Mouse (Mus musculus): ENCODE data around the gene Gpr179. TPM values are rescaled to one million over a fixed set of nuclear protein-coding genes. Genes with fewer than 3 reads are reported as not detected.

The Gpr179 gene
- total RNA-seq, 2 experiments from 2014 or later, result 0.18 to 0.37 TPM

DNA sequence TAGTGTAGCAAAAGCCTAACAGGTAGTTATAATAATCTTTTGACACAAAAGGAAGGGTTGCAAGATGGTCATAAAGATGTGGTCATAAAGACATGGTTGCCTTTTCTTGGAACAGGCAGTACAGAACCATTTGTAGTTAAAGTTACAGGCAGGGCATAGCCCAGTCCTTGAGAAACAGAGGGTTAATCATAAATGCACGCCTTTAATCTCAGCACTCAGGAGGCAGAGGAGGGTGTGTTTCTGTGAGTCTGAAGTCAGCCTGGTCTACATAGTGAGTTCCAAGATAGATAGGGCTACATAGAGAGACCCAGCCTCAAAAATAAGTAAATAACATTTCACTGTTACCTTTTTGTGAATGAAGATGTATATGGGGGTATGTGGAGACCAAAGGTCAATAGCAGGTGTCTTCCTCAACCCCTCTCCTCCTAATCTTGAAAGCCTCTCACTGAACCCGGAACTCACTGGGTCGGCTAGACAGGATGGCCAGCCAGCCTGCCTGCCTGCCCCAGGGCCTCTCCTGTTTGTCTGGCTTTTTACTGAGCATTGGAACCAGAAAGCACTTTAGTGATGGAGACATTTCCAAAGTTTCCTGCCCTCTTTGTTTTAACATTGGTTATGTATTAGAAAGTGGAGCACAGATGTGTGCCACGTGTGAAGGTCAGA, 1.2 kb upstream of the Gpr179 start:
- no peak for TF ChIP-seq CTCF (IDR thresholded peaks at IDR 0.05)
- no peak for DNase-seq (ENCODE audit: extremely low spot score in 1 of 2, low spot score in 2 of 2)
- H3K4me3 ChIP-seq, result no peak overlapping the region
- intact Hi-C loops (cut with DNase I), result no loop called here
- H3K27ac ChIP-seq, result no peak overlapping the region

DNA sequence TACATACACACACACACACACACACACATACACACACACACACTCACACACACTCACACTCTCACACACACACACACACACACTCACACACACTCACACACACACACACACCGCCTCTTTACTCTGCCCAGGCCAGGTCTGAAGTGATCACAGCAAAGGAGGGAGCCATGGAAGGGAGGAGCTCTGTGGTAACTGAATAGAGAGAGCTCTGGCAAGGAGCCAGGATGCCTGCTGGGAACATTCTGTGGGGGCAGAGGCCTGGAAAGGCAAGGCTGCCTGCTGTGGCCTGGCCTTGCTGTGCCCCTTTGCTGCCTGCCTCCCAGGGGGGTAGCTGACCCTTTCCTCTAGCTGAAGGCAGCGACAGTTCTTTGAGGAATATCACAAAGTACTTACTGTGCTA, 1.8 kb downstream of the Gpr179 start:
- intact Hi-C loops (cut with DNase I), result no loop called here
- H3K27ac ChIP-seq, result no peak overlapping the region
- peak; percentile 58 to 69 for DNase-seq (ENCODE audit: extremely low spot score in 1 of 2, low spot score in 2 of 2)
- no peak for TF ChIP-seq CTCF (IDR thresholded peaks at IDR 0.05)
- no peak overlapping the region for H3K4me3 ChIP-seq

DNA sequence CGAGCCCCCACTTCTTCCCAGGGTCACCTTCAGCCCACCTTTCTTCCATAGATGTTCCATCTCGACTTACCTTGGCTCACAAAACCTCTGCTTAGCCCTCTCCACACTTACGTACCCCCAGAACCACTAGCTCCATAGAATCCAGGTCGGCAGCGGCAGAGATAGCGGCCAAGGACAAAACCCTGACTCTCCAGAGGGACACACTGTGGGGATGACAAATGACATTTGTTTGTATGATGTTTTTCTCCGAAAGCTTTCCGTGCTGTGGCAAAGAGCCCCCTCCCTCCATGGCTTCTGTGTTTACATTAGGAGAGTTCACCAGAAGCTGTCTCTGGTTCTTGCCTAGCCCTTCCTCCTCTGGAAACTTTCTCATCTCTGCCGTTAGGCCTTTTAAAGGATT, 4.6 kb downstream of the Gpr179 start:
- TF ChIP-seq CTCF (IDR thresholded peaks at IDR 0.05), result no peak
- no peak for DNase-seq (ENCODE audit: extremely low spot score in 1 of 2, low spot score in 2 of 2)
- no peak overlapping the region for H3K27ac ChIP-seq
- intact Hi-C loops (cut with DNase I), result no loop called here
- H3K4me3 ChIP-seq, result no peak overlapping the region

DNA sequence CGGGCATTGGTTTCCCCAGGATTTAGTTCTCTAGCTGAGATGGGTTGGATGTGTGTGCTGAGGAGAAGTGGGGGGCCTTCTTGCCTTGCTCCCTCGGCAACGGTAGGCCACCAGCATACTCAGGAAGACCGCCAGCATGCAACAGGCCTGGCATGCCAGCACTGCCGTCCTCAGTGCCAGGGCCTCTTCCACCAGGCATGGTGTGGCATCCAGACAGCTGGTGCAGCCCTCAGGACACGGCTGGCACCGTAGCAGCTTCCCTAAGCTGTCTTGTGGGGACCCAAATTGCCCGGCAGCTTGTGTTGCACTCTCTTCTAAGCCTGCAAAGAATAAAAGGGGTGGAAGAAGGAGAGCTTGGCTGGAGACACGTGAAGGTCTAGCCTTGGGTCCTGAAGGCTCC, 5.5 kb downstream of the Gpr179 start:
- no peak overlapping the region for H3K27ac ChIP-seq
- TF ChIP-seq CTCF (IDR thresholded peaks at IDR 0.05), result no peak
- no peak for DNase-seq (ENCODE audit: extremely low spot score in 1 of 2, low spot score in 2 of 2)
- intact Hi-C loops (cut with DNase I), result no loop called here
- H3K4me3 ChIP-seq, result no peak overlapping the region

DNA sequence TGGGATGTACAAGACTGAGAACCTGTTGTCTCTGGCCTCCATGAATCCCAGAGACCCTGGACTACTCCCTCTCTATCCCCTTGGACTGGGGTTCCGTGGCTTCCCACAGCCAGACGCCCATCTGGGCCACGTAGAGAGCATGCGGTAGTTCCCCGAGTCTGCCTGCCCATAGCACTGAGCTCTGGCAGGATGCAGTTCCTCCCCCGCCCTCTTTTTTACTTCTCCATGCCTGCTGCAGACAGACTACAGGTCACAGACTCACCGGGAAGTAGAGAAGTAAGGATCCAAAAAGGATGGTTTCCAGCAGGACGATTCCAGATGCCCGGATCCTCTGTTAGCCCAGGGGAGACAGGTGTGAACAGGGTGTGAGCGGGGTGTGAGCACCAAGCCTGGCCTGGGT, 6.4 kb downstream of the Gpr179 start:
- no peak for DNase-seq (ENCODE audit: extremely low spot score in 1 of 2, low spot score in 2 of 2)
- H3K4me3 ChIP-seq, result no peak overlapping the region
- TF ChIP-seq CTCF (IDR thresholded peaks at IDR 0.05), result no peak
- intact Hi-C loops (cut with DNase I), result no loop called here
- H3K27ac ChIP-seq, result no peak overlapping the region

DNA sequence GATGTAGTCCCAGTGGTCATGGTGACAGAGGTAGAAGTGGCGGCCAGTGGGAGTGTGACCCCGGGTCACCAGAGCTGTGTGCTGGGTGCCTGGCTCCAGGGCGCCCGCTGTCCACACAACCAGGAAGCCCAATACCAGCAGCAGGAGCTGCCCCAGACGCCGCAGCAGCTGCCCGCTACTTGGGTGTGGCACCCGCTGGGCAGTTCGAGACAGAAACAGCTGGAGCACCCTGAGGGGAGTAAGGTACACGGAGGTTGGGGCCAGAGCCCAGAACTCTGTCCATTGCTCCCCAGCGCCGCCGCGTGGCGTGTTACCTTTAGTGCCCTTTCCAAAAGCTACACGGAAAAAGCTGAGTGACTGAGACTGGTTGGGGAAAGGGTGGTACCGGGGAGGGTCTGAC, 8.3 kb downstream of the Gpr179 start:
- peak; percentile 18 for TF ChIP-seq CTCF (IDR thresholded peaks at IDR 0.05)
- no peak for DNase-seq (ENCODE audit: extremely low spot score in 1 of 2, low spot score in 2 of 2)
- no peak overlapping the region for H3K4me3 ChIP-seq
- no peak overlapping the region for H3K27ac ChIP-seq
- intact Hi-C loops (cut with DNase I), result no loop called here

- TF ChIP-seq CTCF (IDR thresholded peaks at IDR 0.05), result no peak
- Histone ChIP-seq H3K27ac (no peak overlapping the region), H3K4me3 (no peak overlapping the region)
- no peak for DNase-seq (ENCODE audit: extremely low spot score in 1 of 2, low spot score in 2 of 2)
- intact Hi-C loops (cut with DNase I), result no loop called here
These were observed 8.7 kb downstream of the Gpr179 start for GRCm38 (mm10) chr11:97343175-97343574.

DNA sequence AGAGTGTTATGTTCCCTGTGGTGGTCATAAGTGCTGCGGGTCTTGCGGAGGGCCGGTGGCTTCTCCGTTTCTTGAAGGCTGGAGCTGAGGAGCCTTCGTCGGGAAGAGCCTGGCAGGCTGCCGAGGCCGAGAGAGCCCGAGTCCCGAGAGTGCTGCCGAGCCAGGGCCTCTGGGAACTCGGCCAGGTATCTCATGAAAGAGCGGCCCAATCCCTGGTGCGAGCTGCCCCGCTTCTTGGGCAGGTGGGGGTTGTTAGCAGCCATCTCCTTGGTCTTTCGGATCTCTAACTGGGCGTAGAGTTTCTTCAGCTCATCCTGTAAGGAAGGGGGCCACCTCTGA, 12.9 kb downstream of the Gpr179 start:
- intact Hi-C loops (cut with DNase I), result no loop called here
- no peak overlapping the region for H3K27ac ChIP-seq

DNA sequence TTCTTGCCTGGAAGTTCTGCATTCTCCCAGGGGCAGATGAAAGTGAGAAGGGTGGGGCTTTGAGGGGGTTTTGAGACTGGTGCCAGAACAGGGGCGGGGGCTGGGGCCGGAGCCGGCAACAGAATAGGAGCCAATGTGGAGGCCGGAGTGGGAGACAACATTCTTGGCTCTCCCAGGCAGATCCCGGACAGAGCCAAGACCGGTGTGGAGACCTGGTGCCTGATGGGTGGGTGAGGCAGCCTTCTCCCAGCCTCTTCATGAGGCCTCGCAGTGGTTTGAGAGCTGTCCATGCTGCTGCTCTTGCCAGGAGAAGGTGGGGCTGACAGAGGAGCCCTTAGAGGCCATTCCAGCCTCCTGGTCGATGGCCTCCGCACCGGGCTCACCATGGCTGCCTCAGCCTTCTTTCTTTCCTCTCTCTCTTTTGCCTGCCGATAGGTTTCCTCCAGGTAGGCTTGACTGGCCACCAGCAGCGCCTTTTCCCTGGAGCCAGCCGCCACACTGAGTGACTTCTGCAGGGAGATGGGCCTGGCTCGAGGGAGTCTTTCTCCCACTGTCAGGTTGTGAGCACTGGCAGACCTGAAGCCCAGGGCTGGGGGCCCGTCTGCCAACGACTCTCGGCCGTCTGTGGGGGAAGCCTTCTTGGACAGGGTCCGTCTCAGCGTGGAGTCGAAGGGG, 13.4 kb downstream of the Gpr179 start:
- H3K27ac ChIP-seq, result no peak overlapping the region
- intact Hi-C loops (cut with DNase I), result no loop called here
- DNase-seq (ENCODE audit: extremely low spot score in 1 of 2, low spot score in 2 of 2), result no peak
- no peak overlapping the region for H3K4me3 ChIP-seq
- no peak for TF ChIP-seq CTCF (IDR thresholded peaks at IDR 0.05)

More for the DNA sequence above, 12.9 kb downstream of the Gpr179 start:
- no peak overlapping the region for H3K4me3 ChIP-seq
- TF ChIP-seq CTCF (IDR thresholded peaks at IDR 0.05), result no peak
- DNase-seq (ENCODE audit: extremely low spot score in 1 of 2, low spot score in 2 of 2), result peak; percentile 27 to 52

GRCm38 (mm10) chr11:97337363-97337762, 14.5 kb downstream of the Gpr179 start:
- no peak for DNase-seq (ENCODE audit: extremely low spot score in 1 of 2, low spot score in 2 of 2)
- Histone ChIP-seq H3K4me3 (no peak overlapping the region), H3K27ac (no peak overlapping the region)
- intact Hi-C loops (cut with DNase I), result no loop called here
- TF ChIP-seq CTCF (IDR thresholded peaks at IDR 0.05), result no peak

GRCm38 (mm10) chr11:97336751-97337345, 15.0 kb downstream of the Gpr179 start:
- TF ChIP-seq CTCF (IDR thresholded peaks at IDR 0.05), result no peak
- no peak for DNase-seq (ENCODE audit: extremely low spot score in 1 of 2, low spot score in 2 of 2)
- no peak overlapping the region for H3K4me3 ChIP-seq
- intact Hi-C loops (cut with DNase I), result no loop called here
- no peak overlapping the region for H3K27ac ChIP-seq

- no peak for DNase-seq (ENCODE audit: extremely low spot score in 1 of 2, low spot score in 2 of 2)
- intact Hi-C loops (cut with DNase I), result no loop called here
- H3K4me3 ChIP-seq, result no peak overlapping the region
- TF ChIP-seq CTCF (IDR thresholded peaks at IDR 0.05), result no peak
- H3K27ac ChIP-seq, result no peak overlapping the region
These were observed 15.6 kb downstream of the Gpr179 start for GRCm38 (mm10) chr11:97336238-97336637.

GRCm38 (mm10) chr11:97334400-97334799, 17.5 kb downstream of the Gpr179 start:
- Histone ChIP-seq H3K27ac (no peak overlapping the region), H3K4me3 (no peak overlapping the region)
- DNase-seq (ENCODE audit: extremely low spot score in 1 of 2, low spot score in 2 of 2), result no peak
- intact Hi-C loops (cut with DNase I), result no loop called here
- no peak for TF ChIP-seq CTCF (IDR thresholded peaks at IDR 0.05)

All from left cerebral cortex, adult 2 months (tissue).